19 mouse cellular contexts compared by ENCODE assay signal in the genomic region with DNA sequence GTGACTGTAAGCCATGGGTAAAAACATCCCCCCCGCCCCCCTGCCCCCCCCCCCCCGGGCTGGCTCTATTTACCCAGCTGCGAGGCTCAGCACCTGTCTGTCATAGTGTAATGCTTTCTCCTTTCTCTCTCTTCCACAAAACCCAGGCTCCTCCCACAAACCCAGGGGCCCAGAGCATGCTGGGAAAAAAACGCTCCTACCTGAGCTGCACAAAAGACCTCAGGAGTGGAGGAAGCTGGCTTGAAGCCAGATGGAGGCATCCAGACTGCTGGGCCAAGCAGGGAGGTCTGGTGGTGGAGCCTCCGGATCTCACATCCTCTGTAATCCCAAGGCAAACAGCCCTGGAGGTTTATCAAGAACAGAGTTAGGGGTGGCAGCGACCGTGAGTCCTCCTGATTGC.
DNase-seq lines count a peak whose midpoint lies in the region; ATAC-seq and TF ChIP-seq lines count a peak whose summit lies in the region.
"Had no signal": no experiment of that assay in that cellular context is flagged by ENCODE, and none has a peak within 500 bp of the region (broad histone marks: within the 10 kb centered on the region; RNA-seq: fewer than 3 reads in every experiment).

No protein-coding gene starts in this region.

- no peak overlapping the region for H3K4me3 ChIP-seq in midbrain, embryonic 11.5 days (ENCODE audit: low read depth, low read length)
- no peak overlapping the region for H3K4me3 ChIP-seq in midbrain, postnatal 0 days (ENCODE audit: low read depth, low read length)
- no peak overlapping the region for H3K4me3 ChIP-seq in embryonic facial prominence, embryonic 14.5 days (ENCODE audit: low read depth, low read length)
- no peak overlapping the region for H3K4me3 ChIP-seq in stomach, embryonic 15.5 days (replicated peaks)
- H3K4me3 ChIP-seq: embryonic facial prominence, embryonic 15.5 days; limb, embryonic 15.5 days; liver, embryonic 15.5 days; midbrain, embryonic 10.5 days; neural tube, embryonic 13.5 days had no signal

- H3K4me1 ChIP-seq in midbrain, embryonic 11.5 days (ENCODE audit: control insufficient read depth, insufficient read depth, low read length), result no peaks in the 10 kb centered on the region
- no peaks in the 10 kb centered on the region for H3K4me1 ChIP-seq in midbrain, postnatal 0 days (ENCODE audit: insufficient read depth, low read length)
- 0 out of 2 replicates have a peak, but pooled peaks cover 5% of the 10 kb centered on the region for H3K4me1 ChIP-seq in embryonic facial prominence, embryonic 14.5 days (ENCODE audit: control insufficient read depth, insufficient read depth, low read length)
- peaks cover 5% of the 10 kb centered on the region; the same call in 1 of the 2 replicates for H3K4me1 ChIP-seq in stomach, embryonic 15.5 days
- H3K4me1 ChIP-seq: embryonic facial prominence, embryonic 15.5 days; limb, embryonic 15.5 days; liver, embryonic 15.5 days; neural tube, embryonic 13.5 days had no signal

- H3K27ac ChIP-seq in midbrain, embryonic 11.5 days (ENCODE audit: low read depth, low read length), result no peak overlapping the region
- no peak overlapping the region for H3K27ac ChIP-seq in midbrain, postnatal 0 days (ENCODE audit: low read depth, low read length)
- no peak overlapping the region for H3K27ac ChIP-seq in embryonic facial prominence, embryonic 14.5 days (replicated peaks; ENCODE audit: low read depth, low read length)
- no peak overlapping the region for H3K27ac ChIP-seq in stomach, embryonic 15.5 days
- H3K27ac ChIP-seq: embryonic facial prominence, embryonic 15.5 days; limb, embryonic 15.5 days; liver, embryonic 15.5 days; midbrain, embryonic 10.5 days; neural tube, embryonic 13.5 days had no signal

- TF ChIP-seq POLR2A in brain, embryonic 14.5 days (IDR thresholded peaks at IDR 0.05; ENCODE audit: borderline replicate concordance, extremely low read depth, insufficient read depth, insufficient read length, poor library complexity, severe bottlenecking), result no peak

- H3K27me3 ChIP-seq in midbrain, embryonic 11.5 days (ENCODE audit: control insufficient read depth, insufficient read depth, low read length), result no peaks in the 10 kb centered on the region
- H3K27me3 ChIP-seq in midbrain, postnatal 0 days (ENCODE audit: insufficient read depth, low read length), result no peaks in the 10 kb centered on the region
- no peaks in the 10 kb centered on the region for H3K27me3 ChIP-seq in embryonic facial prominence, embryonic 14.5 days (replicated peaks; ENCODE audit: control insufficient read depth, insufficient read depth, low read length)
- no peaks in the 10 kb centered on the region for H3K27me3 ChIP-seq in stomach, embryonic 15.5 days (replicated peaks)
- H3K27me3 ChIP-seq: embryonic facial prominence, embryonic 15.5 days; limb, embryonic 15.5 days; liver, embryonic 15.5 days; neural tube, embryonic 13.5 days had no signal

- DNase-seq in midbrain, embryonic 11.5 days (ENCODE audit: low spot score, missing footprints), result peak; percentile 44
- DNase-seq in midbrain, postnatal 0 days (ENCODE audit: low spot score), result no peak
- peak; percentile 26 for DNase-seq in brain, embryonic 14.5 days (ENCODE audit: low read depth)
- DNase-seq in embryonic facial prominence, embryonic 14.5 days (ENCODE audit: low spot score), result peak; percentile 75
- no peak for DNase-seq in urinary bladder, postnatal 36 days (ENCODE audit: low spot score in 2 of 2)
- no peak for DNase-seq in Muller cell, postnatal 12 days (ENCODE audit: inconsistent ontology term)
- DNase-seq: cerebellum, adult 9-10 months; heart, postnatal 10 days; lung, postnatal 36 days; right cerebral cortex, postnatal 14 days; spleen, adult 18-20 months; thymus, postnatal 14 days had no signal

- peak; percentile 22; the same call in 1 of the 2 replicates for ATAC-seq in midbrain, embryonic 11.5 days (ENCODE audit: low FRiP score)
- ATAC-seq in midbrain, postnatal 0 days (ENCODE audit: low FRiP score), result no peak
- ATAC-seq in embryonic facial prominence, embryonic 14.5 days (ENCODE audit: low read depth), result peak; percentile 85
- peak; percentile 78 for ATAC-seq in stomach, embryonic 15.5 days (ENCODE audit: insufficient read depth, low FRiP score, low read depth)

- no peaks in the 10 kb centered on the region for H3K36me3 ChIP-seq in midbrain, embryonic 11.5 days (ENCODE audit: control insufficient read depth, insufficient read depth, low read length)
- H3K36me3 ChIP-seq in midbrain, postnatal 0 days (ENCODE audit: insufficient read depth, low read length), result no peaks in the 10 kb centered on the region
- no peaks in the 10 kb centered on the region for H3K36me3 ChIP-seq in embryonic facial prominence, embryonic 14.5 days (ENCODE audit: control insufficient read depth, insufficient read depth, low read length)
- no peaks in the 10 kb centered on the region for H3K36me3 ChIP-seq in stomach, embryonic 15.5 days
- H3K36me3 ChIP-seq: embryonic facial prominence, embryonic 15.5 days; limb, embryonic 15.5 days; liver, embryonic 15.5 days; midbrain, embryonic 10.5 days; neural tube, embryonic 13.5 days had no signal

- TF ChIP-seq CTCF in midbrain, postnatal 0 days (IDR thresholded peaks at IDR 0.05), result no peak
- no peak for TF ChIP-seq CTCF in brain, embryonic 14.5 days (IDR thresholded peaks at IDR 0.05; ENCODE audit: borderline replicate concordance, extremely low read depth, insufficient read depth, insufficient read length)

- H3K9me3 ChIP-seq in midbrain, embryonic 11.5 days (ENCODE audit: control insufficient read depth, low read length), result no peaks in the 10 kb centered on the region
- no peaks in the 10 kb centered on the region for H3K9me3 ChIP-seq in midbrain, postnatal 0 days (ENCODE audit: low read length)
- H3K9me3 ChIP-seq in embryonic facial prominence, embryonic 14.5 days (ENCODE audit: control insufficient read depth, low read length), result no peaks in the 10 kb centered on the region
- no peaks in the 10 kb centered on the region for H3K9me3 ChIP-seq in stomach, embryonic 15.5 days
- H3K9me3 ChIP-seq: embryonic facial prominence, embryonic 15.5 days; limb, embryonic 15.5 days; liver, embryonic 15.5 days; midbrain, embryonic 10.5 days; neural tube, embryonic 13.5 days had no signal

- WGBS in midbrain, embryonic 11.5 days, result 55% methylated on average over 7 of the region's 7 CpGs
- WGBS in midbrain, postnatal 0 days, result 49% methylated on average over 7 of the region's 7 CpGs
- 47% methylated on average over 5 of the region's 7 CpGs for whole genome bisulfite sequencing in embryonic facial prominence, embryonic 14.5 days
- 43% methylated on average over 7 of the region's 7 CpGs for WGBS in stomach, embryonic 15.5 days

- H3K4me2 ChIP-seq in midbrain, embryonic 11.5 days, result no peak overlapping the region
- no peak overlapping the region for H3K4me2 ChIP-seq in midbrain, postnatal 0 days (ENCODE audit: low read depth, low read length, poor library complexity, severe bottlenecking)
- H3K4me2 ChIP-seq in embryonic facial prominence, embryonic 14.5 days (ENCODE audit: low read depth, low read length), result no peak overlapping the region
- H3K4me2 ChIP-seq in stomach, embryonic 15.5 days, result peak overlapping the region; percentile 16; the same call in 1 of the 2 replicates
- H3K4me2 ChIP-seq: embryonic facial prominence, embryonic 15.5 days; heart, embryonic 11.5 days; limb, embryonic 15.5 days; liver, embryonic 15.5 days; neural tube, embryonic 13.5 days had no signal

- H3K9ac ChIP-seq in midbrain, embryonic 11.5 days (ENCODE audit: low read length), result no peak overlapping the region
- H3K9ac ChIP-seq in midbrain, postnatal 0 days (replicated peaks; ENCODE audit: low read length, poor library complexity, severe bottlenecking), result no peak overlapping the region
- H3K9ac ChIP-seq in embryonic facial prominence, embryonic 14.5 days (ENCODE audit: low read depth, low read length), result no peak overlapping the region
- no peak overlapping the region for H3K9ac ChIP-seq in stomach, embryonic 15.5 days
- H3K9ac ChIP-seq: embryonic facial prominence, embryonic 15.5 days; limb, embryonic 15.5 days; liver, embryonic 15.5 days; neural tube, embryonic 13.5 days had no signal

Comparison
In these comparisons a context has a peak if more than half of its experiments do, and no peak if none do; other contexts are left out.
1. DNase-seq: peak in midbrain, embryonic 11.5 days (single experiment), brain, embryonic 14.5 days (single experiment) and embryonic facial prominence, embryonic 14.5 days (single experiment); none in midbrain, postnatal 0 days (single experiment), urinary bladder, postnatal 36 days (0 of 2) and Muller cell, postnatal 12 days (single experiment).